Mouse (Mus musculus) heart, adult 2 months (tissue): ENCODE measurements around the gene Ntrk3. TPM values are rescaled to one million over a fixed set of nuclear protein-coding genes. Genes with fewer than 3 reads are reported as not detected.
A peak's percentile ranks its signal among the peaks of the same experiment; 100 is the strongest.

Source experiments
- DNase-seq, 2 experiments: peaks; one replicate each; pipeline ENCODE4 v3.0.0; 2021
- H3K27ac ChIP-seq: fragments of 200-600 bp; 2 replicates; pipeline ENCODE4 v1.8.1; 2022
- H3K27me3 ChIP-seq: fragments of 200-500 bp; 2 replicates; pipeline ENCODE4 v1.6.1; 2012; ENCODE audit warnings: mild to moderate bottlenecking, low read length, inconsistent platforms, mixed read lengths; ENCODE audit not compliant: control insufficient read depth, insufficient read depth
- H3K36me3 ChIP-seq: fragments of 200-500 bp; 2 replicates; pipeline ENCODE4 v1.6.1; 2012; ENCODE audit warnings: low read length, inconsistent platforms; ENCODE audit not compliant: control insufficient read depth, insufficient read depth
- H3K4me1 ChIP-seq: fragments of 200-500 bp; 2 replicates; pipeline ENCODE4 v1.6.1; 2011; ENCODE audit warnings: low read length; ENCODE audit not compliant: control insufficient read depth, insufficient read depth
- H3K4me3 ChIP-seq: fragments of 200-600 bp; 2 replicates; pipeline ENCODE4 v1.8.1; 2022
- H3K79me2 ChIP-seq: fragments of 200-500 bp; replicated peaks from 2 replicates; pipeline ENCODE4 v1.6.1; 2012; ENCODE audit warnings: mild to moderate bottlenecking, inconsistent platforms, low read length, moderate library complexity, mixed read lengths; ENCODE audit not compliant: control insufficient read depth, insufficient read depth
- H3K9ac ChIP-seq: fragments of 200-500 bp; 2 replicates; pipeline ENCODE4 v1.6.1; 2012; ENCODE audit warnings: low read depth, mild to moderate bottlenecking, control low read depth, inconsistent platforms, low read length, mixed read lengths
- CTCF ChIP-seq: fragments of 200-600 bp; IDR thresholded peaks from 2 replicates; pipeline ENCODE4 v1.8.1; 2022; ENCODE audit warnings: antibody characterized with exemption, mild to moderate bottlenecking, moderate library complexity
- EP300 ChIP-seq: fragments of 200-500 bp; IDR thresholded peaks from 2 replicates; pipeline ENCODE4 v1.6.1; 2011; ENCODE audit warnings: low read depth, low read length, control low read depth; ENCODE audit not compliant: insufficient read depth
- POLR2A ChIP-seq: fragments of 200-500 bp; IDR thresholded peaks from 2 replicates; pipeline ENCODE4 v1.6.1; 2011; ENCODE audit warnings: mild to moderate bottlenecking, low read depth, low read length, control low read depth; ENCODE audit not compliant: insufficient read depth
- WGBS: fragments of 180-500 bp; shearing (Covaris S2); methylation state at CpG from one replicate; pipeline ENCODE4 v1.1.7; 2018; 5-methylcytosine and 5-hydroxymethylcytosine counted together
- intact Hi-C: fragments of 180-260 bp; cut with DNase I; formaldehyde crosslinking; loops from one replicate; pipeline ENCODE4 v1.15.1; 2025
- polyA plus RNA-seq: library from polyadenylated mRNA; depleted of rRNA; stranded (reverse); fragments of >200 nt; gene quantifications from 2 replicates; pipeline ENCODE4 v1.2.3, GENCODE M21; 2012
- total RNA-seq, 2 experiments: library from RNA; stranded (reverse); gene quantifications; 2 replicates each; pipeline ENCODE4 v1.2.3; 2021

Ntrk3 gene
- total and polyA plus RNA-seq, 3 experiments = 1.4 to 9.1 (median 1.8) TPM

GRCm38 (mm10) chr7:78584499-78584898, 153.3 kb downstream of the Ntrk3 start:
- Histone ChIP-seq H3K36me3 (no peaks in the 10 kb centered on the region), H3K27me3 (peaks cover 1% of the 10 kb centered on the region; the same call in 1 of the 2 replicates), H3K9ac (no peak overlapping the region), H3K79me2 (no peaks in the 10 kb centered on the region), H3K4me1 (no peaks in the 10 kb centered on the region), H3K4me3 (no peak overlapping the region), H3K27ac (no peak overlapping the region)
- TF ChIP-seq EP300 = no peak
- peak; percentile 34 for TF ChIP-seq CTCF
- no peak for TF ChIP-seq POLR2A
- 5% methylated on average over 3 of the region's 3 CpGs for WGBS
- intact Hi-C loops = no loop called here
- DNase-seq = no peak

DNA sequence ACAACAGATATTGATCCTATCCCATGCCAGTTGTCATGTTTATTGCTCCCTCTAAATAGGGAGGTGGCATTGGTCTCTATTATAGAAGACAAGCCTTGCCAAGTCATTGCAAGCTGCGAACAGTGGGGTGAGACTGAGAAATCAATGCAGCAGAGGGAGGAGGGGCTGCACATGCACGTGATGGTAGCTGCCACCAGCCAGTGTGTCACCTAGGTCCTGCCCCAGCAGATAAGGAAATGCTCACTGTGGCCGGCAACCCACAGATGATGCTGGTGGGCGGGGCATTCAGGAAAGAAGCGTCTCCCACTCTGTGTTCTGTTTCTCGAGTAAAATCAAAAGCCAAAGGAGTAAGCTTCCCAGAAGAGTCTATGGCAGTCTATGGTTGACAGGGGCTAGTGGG, 154.1 kb downstream of the Ntrk3 start:
- Histone ChIP-seq H3K27ac (no peak overlapping the region), H3K79me2 (no peaks in the 10 kb centered on the region), H3K4me3 (no peak overlapping the region), H3K36me3 (no peaks in the 10 kb centered on the region), H3K27me3 (peaks cover 5% of the 10 kb centered on the region; the same call in 1 of the 2 replicates), H3K9ac (no peak overlapping the region), H3K4me1 (no peaks in the 10 kb centered on the region)
- TF ChIP-seq POLR2A = no peak
- no peak for TF ChIP-seq CTCF
- TF ChIP-seq EP300 = no peak
- intact Hi-C loops = no loop called here
- WGBS = 38% methylated on average over 6 of the region's 6 CpGs
- DNase-seq = no peak

- Histone ChIP-seq H3K36me3 (no peaks in the 10 kb centered on the region), H3K4me1 (no peaks in the 10 kb centered on the region), H3K9ac (no peak overlapping the region), H3K79me2 (no peaks in the 10 kb centered on the region), H3K4me3 (no peak overlapping the region), H3K27ac (no peak overlapping the region), H3K27me3 (peaks cover 8% of the 10 kb centered on the region; the same call in 1 of the 2 replicates)
- DNase-seq = no peak
- TF ChIP-seq CTCF = no peak
- no peak for TF ChIP-seq POLR2A
- TF ChIP-seq EP300 = no peak
- intact Hi-C loops = no loop called here
- WGBS = 32% methylated on average over 1 of the region's 1 CpGs
These were observed 156.5 kb downstream of the Ntrk3 start for GRCm38 (mm10) chr7:78581341-78581740.

GRCm38 (mm10) chr7:78579461-78580234, 158.2 kb downstream of the Ntrk3 start:
- no peak overlapping the region for H3K4me3 ChIP-seq
- no peaks in the 10 kb centered on the region for H3K79me2 ChIP-seq
- no peaks in the 10 kb centered on the region for H3K36me3 ChIP-seq
- intact Hi-C loops = loop anchor here (10.0 kb wide), 1 partner anchor 505 kb away; no protein-coding TSS in a partner anchor
- peaks cover 6% of the 10 kb centered on the region; the same call in 1 of the 2 replicates for H3K27me3 ChIP-seq
- no peak for DNase-seq
- no peaks in the 10 kb centered on the region for H3K4me1 ChIP-seq
- no peak overlapping the region for H3K27ac ChIP-seq
- 7% methylated on average over 13 of the region's 13 CpGs for WGBS
- no peak overlapping the region for H3K9ac ChIP-seq
- TF ChIP-seq POLR2A = no peak
- peak; percentile 39 for TF ChIP-seq CTCF

DNA sequence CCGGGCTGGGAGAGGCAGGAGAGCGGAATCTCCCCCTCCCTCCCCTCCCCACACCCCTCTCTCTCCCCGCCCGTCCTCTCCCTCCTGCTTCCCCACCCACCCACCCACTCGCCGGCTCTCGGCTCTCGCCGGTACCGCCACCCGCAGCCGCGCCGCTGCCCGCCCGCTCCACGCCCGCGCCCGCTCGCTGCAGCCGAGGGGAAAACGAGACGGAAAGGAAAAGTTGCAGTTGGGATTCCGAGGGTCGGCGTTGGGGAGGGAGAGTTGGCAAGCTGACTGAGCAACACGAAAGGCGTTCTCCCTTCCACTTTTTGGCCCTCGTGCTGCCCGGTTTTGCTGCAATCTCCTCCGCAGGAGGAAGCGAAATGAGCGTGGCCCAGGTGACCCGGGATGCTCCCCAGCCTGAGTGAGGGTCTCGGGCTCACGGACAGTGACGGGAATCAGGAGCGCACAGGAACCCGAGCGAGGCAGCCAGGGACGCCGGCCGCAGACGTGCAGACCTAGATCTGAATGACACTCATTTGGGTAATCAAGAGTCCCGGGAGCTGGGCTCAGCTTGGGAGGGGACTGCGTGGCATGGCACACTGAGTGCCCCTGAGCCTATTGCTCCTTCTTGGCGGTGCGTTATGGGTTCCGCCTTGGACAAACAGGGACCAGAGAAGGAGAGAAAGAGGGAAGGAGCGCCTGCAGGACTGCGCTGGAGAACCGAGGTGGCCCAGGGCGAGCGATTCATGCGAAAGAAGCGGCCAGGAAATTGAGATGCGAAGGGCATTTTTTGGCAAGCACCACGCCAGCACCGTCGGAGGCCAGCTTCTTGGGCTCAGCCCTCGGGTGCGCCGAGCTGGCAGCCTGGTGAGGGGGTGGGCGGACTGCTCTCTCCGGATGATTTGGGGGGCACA, 159.1 kb downstream of the Ntrk3 start:
- H3K36me3 ChIP-seq = no peaks in the 10 kb centered on the region
- WGBS = 1% methylated on average over 45 of the region's 66 CpGs
- H3K4me3 ChIP-seq = peak overlapping the region; percentile 39
- TF ChIP-seq POLR2A = no peak
- no peak for TF ChIP-seq EP300
- TF ChIP-seq CTCF = no peak
- intact Hi-C loops = loop anchor here (10.0 kb wide), 1 partner anchor 504 kb away; no protein-coding TSS in a partner anchor
- no peaks in the 10 kb centered on the region for H3K4me1 ChIP-seq
- H3K27ac ChIP-seq = no peak overlapping the region
- peak in 1 of 2 experiments; percentile 26 for DNase-seq
- H3K79me2 ChIP-seq = no peaks in the 10 kb centered on the region
- H3K27me3 ChIP-seq = peaks cover 6% of the 10 kb centered on the region; the same call in 1 of the 2 replicates
- H3K9ac ChIP-seq = no peak overlapping the region
